Mouse (Mus musculus) thymus, postnatal 25 days (tissue): ENCODE data around the gene Apbb2.

ENCODE experiments used
- DNase-seq: peaks from one replicate; pipeline ENCODE4 v3.0.0; 2022

Apbb2 gene

GRCm38 (mm10) chr5:66545573-66546141, 72.9 kb downstream of the Apbb2 start:
- no peak for DNase-seq

DNA sequence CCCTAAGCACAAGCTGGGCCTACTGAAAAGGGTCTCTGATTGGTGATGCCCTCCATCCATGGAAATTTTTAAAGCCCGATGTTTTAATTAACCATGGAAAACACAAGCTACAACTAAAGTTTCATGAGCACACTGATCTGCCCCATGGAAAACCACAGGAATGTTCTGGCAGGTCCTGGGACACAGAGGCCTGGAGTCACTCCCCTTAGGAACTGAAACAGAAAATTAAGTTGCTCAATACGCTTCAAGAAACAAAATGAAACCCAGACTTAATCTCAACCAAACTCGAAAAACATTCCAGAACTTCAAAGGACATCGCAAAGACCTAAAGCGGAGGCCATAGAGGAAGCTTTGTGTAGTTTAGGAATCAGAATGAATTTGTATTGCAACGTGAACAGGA, 74.8 kb downstream of the Apbb2 start:
- no peak for DNase-seq

GRCm38 (mm10) chr5:66543344-66543743, 75.2 kb downstream of the Apbb2 start:
- no peak for DNase-seq

DNA sequence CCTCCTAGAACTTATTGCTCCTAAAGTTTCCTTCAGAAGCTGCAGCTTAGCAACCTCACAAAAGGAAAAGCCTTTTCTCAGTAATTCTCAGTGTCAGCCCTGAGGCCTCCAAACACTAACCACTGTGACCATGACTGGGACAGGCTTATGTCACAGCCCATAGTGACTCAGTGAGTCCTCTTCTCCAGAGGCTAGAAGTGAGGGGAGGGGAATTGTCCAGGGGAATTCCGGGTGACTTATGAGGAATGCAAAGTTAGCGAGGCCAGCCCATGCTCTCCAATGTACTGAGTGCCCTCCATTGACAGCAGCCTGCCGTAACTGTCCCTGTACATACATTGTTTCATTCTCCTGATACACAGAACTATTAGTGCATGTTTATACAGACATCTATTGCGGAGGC, 76.1 kb downstream of the Apbb2 start:
- DNase-seq, result no peak

GRCm38 (mm10) chr5:66541385-66541784, 77.2 kb downstream of the Apbb2 start:
- DNase-seq, result no peak

- no peak for DNase-seq
Measured at GRCm38 (mm10) chr5:66540246-66540645, 78.3 kb downstream of the Apbb2 start.

GRCm38 (mm10) chr5:66537811-66538210, 80.8 kb downstream of the Apbb2 start:
- DNase-seq, result no peak

- no peak for DNase-seq
Measured at GRCm38 (mm10) chr5:66536696-66537358, 81.8 kb downstream of the Apbb2 start.

- no peak for DNase-seq
Measured at GRCm38 (mm10) chr5:66535566-66536236, 82.9 kb downstream of the Apbb2 start.

DNA sequence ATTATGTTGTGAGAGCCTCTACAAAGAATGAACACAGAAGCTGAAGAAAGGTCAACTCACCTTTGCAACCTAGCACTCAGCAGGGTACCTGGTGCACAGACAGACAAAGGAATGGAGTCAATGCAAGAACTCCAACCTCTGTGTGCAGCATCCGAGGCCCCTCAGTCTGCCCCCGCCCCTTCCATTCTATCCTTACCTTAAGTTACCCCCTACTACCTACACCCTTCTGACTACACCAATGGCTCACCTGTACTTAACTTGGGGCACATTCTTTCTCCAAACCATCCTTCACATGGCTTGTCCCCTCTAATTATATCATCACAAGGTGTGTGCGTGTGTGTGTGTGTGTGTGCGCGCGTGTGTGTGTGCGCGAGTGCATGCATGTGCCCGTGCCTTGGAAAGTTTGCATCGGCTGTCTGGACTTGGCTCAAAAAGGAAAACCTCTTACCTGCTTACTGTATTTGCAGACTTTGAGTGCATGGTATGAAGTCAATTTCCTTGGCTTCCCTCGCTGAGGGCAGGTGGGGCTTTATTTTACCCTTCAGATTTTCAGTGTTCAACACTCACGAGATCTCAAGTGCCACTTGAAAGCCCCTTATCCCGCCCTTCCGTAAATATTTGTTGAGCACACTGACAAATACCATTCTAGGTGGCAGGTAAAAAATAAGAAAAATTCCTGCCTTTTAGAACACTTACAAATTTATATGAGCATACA, 84.7 kb downstream of the Apbb2 start:
- no peak for DNase-seq

DNA sequence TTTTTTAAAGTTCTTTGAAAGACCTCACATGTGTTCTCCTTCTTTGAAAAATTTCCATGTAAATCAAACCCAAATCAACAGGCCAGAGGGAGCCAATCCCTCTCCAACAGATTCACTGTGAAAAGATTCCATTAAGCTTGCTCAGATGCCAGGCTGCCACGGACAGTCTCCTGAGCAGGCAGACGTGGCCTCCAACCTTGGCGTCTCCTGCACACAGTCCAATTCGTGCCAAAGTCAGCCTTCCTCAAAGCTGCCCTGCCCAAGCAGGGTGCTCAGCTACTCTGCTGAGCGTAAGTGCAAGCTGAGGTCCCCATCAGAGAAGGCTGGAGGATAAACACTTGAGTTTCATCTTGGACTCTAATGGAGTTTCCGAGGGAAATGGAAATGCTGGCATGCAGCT, 85.8 kb downstream of the Apbb2 start:
- DNase-seq, result no peak

GRCm38 (mm10) chr5:66530361-66530760, 88.2 kb downstream of the Apbb2 start:
- DNase-seq, result no peak

- no peak for DNase-seq
Measured at GRCm38 (mm10) chr5:66529631-66530030, 89.0 kb downstream of the Apbb2 start.

DNA sequence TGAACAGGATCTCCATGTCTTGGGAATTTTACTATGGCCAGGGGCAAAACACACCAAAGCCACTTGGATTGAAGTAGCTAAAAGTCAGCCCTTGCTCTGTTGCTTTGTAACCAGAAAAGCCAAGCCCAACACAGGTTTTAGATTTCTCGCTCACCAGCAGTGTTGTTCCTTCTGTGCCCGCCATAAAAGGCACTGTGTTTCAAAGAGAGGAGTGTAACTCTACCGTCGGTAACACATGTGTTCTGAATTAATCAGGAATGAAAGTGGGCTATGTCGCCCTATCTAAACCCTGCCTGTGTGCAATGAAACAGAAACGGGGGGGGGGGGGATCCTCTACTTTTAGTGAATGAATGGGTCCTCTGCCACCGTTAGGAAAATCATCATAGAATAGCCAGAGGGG, 90.0 kb downstream of the Apbb2 start:
- DNase-seq, result no peak

GRCm38 (mm10) chr5:66527090-66527489, 91.5 kb downstream of the Apbb2 start:
- no peak for DNase-seq

- no peak for DNase-seq
Measured at GRCm38 (mm10) chr5:66525002-66525401, 93.6 kb downstream of the Apbb2 start.

GRCm38 (mm10) chr5:66523681-66524503, 94.7 kb downstream of the Apbb2 start:
- no peak for DNase-seq

DNA sequence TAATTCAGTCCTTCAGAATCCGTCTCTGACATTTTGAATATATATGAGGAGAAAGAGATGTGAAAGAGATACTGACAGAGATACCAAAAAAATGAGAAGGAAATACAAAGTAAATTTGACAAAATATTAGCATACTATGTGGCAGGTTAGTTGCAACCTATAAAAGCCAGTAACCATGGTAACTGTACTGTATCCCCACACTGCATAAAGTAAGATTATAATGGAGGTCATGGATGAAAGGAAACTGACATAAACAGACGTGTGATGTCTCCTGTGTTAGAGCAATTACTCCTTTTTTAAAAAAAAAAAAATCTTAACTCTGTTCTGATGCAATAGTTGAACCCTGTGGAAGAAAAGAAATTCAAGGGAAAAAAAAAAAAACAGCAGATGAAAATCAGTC, 97.3 kb downstream of the Apbb2 start:
- no peak for DNase-seq

DNA sequence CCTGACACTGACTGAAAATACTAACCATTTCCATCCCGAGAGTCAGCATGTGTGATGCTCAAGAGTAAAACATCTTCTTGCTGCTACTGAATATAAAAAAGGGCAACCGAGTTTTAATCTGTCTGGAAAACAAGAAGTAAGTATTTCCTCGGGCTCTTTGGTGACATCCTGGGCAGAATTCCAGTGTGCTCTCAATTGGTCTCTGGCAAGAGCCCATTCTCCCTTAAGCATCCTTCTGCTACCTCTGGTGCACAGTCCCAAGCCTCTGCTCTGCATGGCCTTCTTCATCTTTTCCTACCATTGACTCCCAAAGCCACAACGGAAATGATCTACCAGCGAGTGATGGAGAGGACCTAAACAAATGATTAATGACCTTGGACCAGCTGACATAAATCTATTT, 99.1 kb downstream of the Apbb2 start:
- DNase-seq, result no peak

GRCm38 (mm10) chr5:66518411-66519006, 100.1 kb downstream of the Apbb2 start:
- DNase-seq, result no peak

GRCm38 (mm10) chr5:66517503-66517902, 101.1 kb downstream of the Apbb2 start:
- no peak for DNase-seq

- no peak for DNase-seq
Measured at GRCm38 (mm10) chr5:66516311-66516710, 102.3 kb downstream of the Apbb2 start.
